Mouse (Mus musculus) limb, embryonic 14.5 days (tissue): ENCODE results near the gene Itga2b. TPM values are rescaled to one million over a fixed set of nuclear protein-coding genes. Genes with fewer than 3 reads are reported as not detected.

Source experiments
- ATAC-seq: fragments of 200-750 bp; cut with Nextera tagmentation; 2 replicates; pipeline ENCODE4 v1.8.0; 2017; ENCODE audit warnings: low read depth, moderate number of reproducible peaks, moderate TSS enrichment; ENCODE audit not compliant: low FRiP score
- DNase-seq: peaks from one replicate; pipeline ENCODE4 v3.0.0-alpha.2; 2015; ENCODE audit warnings: low spot score
- H3K27ac ChIP-seq: fragments of 300-500 bp; sonication (generic); replicated peaks from 2 replicates; pipeline ENCODE4 v1.5.1; 2014; ENCODE audit warnings: low read depth, mild to moderate bottlenecking, low read length, moderate library complexity, mixed read lengths
- H3K27me3 ChIP-seq: fragments of 300-500 bp; sonication (generic); 2 replicates; pipeline ENCODE4 v1.6.1; 2014; ENCODE audit warnings: low read length, mixed read lengths; ENCODE audit not compliant: control insufficient read depth, insufficient read depth
- H3K36me3 ChIP-seq: fragments of 300-500 bp; sonication (generic); 2 replicates; pipeline ENCODE4 v1.6.1; 2014; ENCODE audit warnings: mild to moderate bottlenecking, low read length, moderate library complexity, mixed read lengths; ENCODE audit not compliant: control insufficient read depth, insufficient read depth
- H3K4me1 ChIP-seq: fragments of 300-500 bp; sonication (generic); 2 replicates; pipeline ENCODE4 v1.6.1; 2014; ENCODE audit warnings: antibody characterized with exemption, low read length, mixed read lengths; ENCODE audit not compliant: control insufficient read depth, insufficient read depth
- H3K4me2 ChIP-seq: fragments of 300-500 bp; sonication (generic); replicated peaks from 2 replicates; pipeline ENCODE4 v1.6.1; 2014; ENCODE audit warnings: low read depth, mild to moderate bottlenecking, low read length, moderate library complexity; ENCODE audit not compliant: severe bottlenecking
- H3K4me3 ChIP-seq: fragments of 300-500 bp; sonication (generic); replicated peaks from 2 replicates; pipeline ENCODE4 v1.5.1; 2014; ENCODE audit warnings: low read length
- H3K9ac ChIP-seq: fragments of 300-500 bp; sonication (generic); 2 replicates; pipeline ENCODE4 v1.6.1; 2014; ENCODE audit warnings: mild to moderate bottlenecking, low read depth, low read length, moderate library complexity; ENCODE audit not compliant: severe bottlenecking
- H3K9me3 ChIP-seq: fragments of 300-500 bp; sonication (generic); 2 replicates; pipeline ENCODE4 v1.6.1; 2016; ENCODE audit warnings: low read length; ENCODE audit not compliant: control insufficient read depth
- POLR2A ChIP-seq: fragments of 200-500 bp; IDR thresholded peaks from 2 replicates; pipeline ENCODE4 v1.8.0; 2012; ENCODE audit warnings: inconsistent platforms, mild to moderate bottlenecking, moderate library complexity, borderline replicate concordance; ENCODE audit not compliant: insufficient read depth, insufficient read length; ENCODE audit errors: extremely low read depth
- whole genome bisulfite sequencing: fragments of 180-500 bp; shearing (Covaris S2); extraction: QIAGEN DNeasy Blood & Tissue Kit; methylation state at CpG from one replicate; pipeline ENCODE4 v1.1.7; 2014; 5-methylcytosine and 5-hydroxymethylcytosine counted together
- microRNA-seq: library from miRNA; unstranded; fragments of <30 nt; microRNA quantifications from one replicate; pipeline ENCODE4, GENCODE M21; 2016
- polyA plus RNA-seq, 2 experiments: library from polyadenylated mRNA; depleted of rRNA in 1 of 2; stranded (reverse) in 1 of 2; unstranded in 1 of 2; fragments of >200 nt; fragmentation: Nextera tagmentation in 1 of 2; extraction: Ambion mirVana in 1 of 2; gene quantifications; 2 replicates each; pipeline versions ENCODE4 v1.2.1 to v1.2.3; 2012 to 2014

The Itga2b gene
- polyA plus RNA-seq, 2 experiments, result 3.5 to 7.0 TPM

GRCm38 (mm10) chr11:102406401-102406800, 63.5 kb downstream of the Itga2b start:
- peak overlapping the region; percentile 72 for H3K9ac ChIP-seq
- peak overlapping the region; percentile 96 for H3K4me2 ChIP-seq
- H3K36me3 ChIP-seq, result peaks cover 32% of the 10 kb centered on the region
- H3K4me1 ChIP-seq, result peaks cover 8% of the 10 kb centered on the region
- peak overlapping the region; percentile 83 for H3K27ac ChIP-seq
- TF ChIP-seq POLR2A, result no peak
- peaks cover 11% of the 10 kb centered on the region; the same call in 1 of the 2 replicates for H3K27me3 ChIP-seq
- WGBS, result 9% methylated on average over 3 of the region's 3 CpGs
- peak overlapping the region; percentile 67 for H3K4me3 ChIP-seq
- H3K9me3 ChIP-seq, result no peaks in the 10 kb centered on the region
- ATAC-seq (no peak), DNase-seq (no peak)

- TF ChIP-seq POLR2A, result no peak
- Histone ChIP-seq H3K4me1 (peaks cover 8% of the 10 kb centered on the region), H3K4me2 (peak overlapping the region; percentile 96; the same call in 1 of the 2 replicates), H3K9me3 (no peaks in the 10 kb centered on the region), H3K27me3 (peaks cover 15% of the 10 kb centered on the region; the same call in 1 of the 2 replicates), H3K4me3 (peak overlapping the region; percentile 67), H3K9ac (peak overlapping the region; percentile 72), H3K27ac (no peak overlapping the region), H3K36me3 (peaks cover 32% of the 10 kb centered on the region)
- 85% methylated on average over 11 of the region's 11 CpGs for WGBS
- no peak for DNase-seq
- ATAC-seq, result no peak
These were observed 64.2 kb downstream of the Itga2b start for GRCm38 (mm10) chr11:102405544-102406285.

GRCm38 (mm10) chr11:102404161-102405010, 65.5 kb downstream of the Itga2b start:
- no peak overlapping the region for H3K4me2 ChIP-seq
- no peak overlapping the region for H3K27ac ChIP-seq
- H3K9ac ChIP-seq, result no peak overlapping the region
- WGBS, result 89% methylated on average over 18 of the region's 18 CpGs
- TF ChIP-seq POLR2A, result no peak
- DNase-seq, result no peak
- peaks cover 32% of the 10 kb centered on the region for H3K36me3 ChIP-seq
- no peak for ATAC-seq
- H3K4me3 ChIP-seq, result no peak overlapping the region
- peaks cover 12% of the 10 kb centered on the region for H3K4me1 ChIP-seq
- H3K9me3 ChIP-seq, result no peaks in the 10 kb centered on the region
- H3K27me3 ChIP-seq, result peaks cover 28% of the 10 kb centered on the region

GRCm38 (mm10) chr11:102403657-102404056, 66.3 kb downstream of the Itga2b start:
- ATAC-seq (no peak), DNase-seq (no peak)
- H3K27ac ChIP-seq, result no peak overlapping the region
- no peak overlapping the region for H3K9ac ChIP-seq
- no peak overlapping the region for H3K4me2 ChIP-seq
- no peak overlapping the region for H3K4me3 ChIP-seq
- WGBS, result 92% methylated on average over 11 of the region's 11 CpGs
- H3K4me1 ChIP-seq, result peaks cover 12% of the 10 kb centered on the region
- no peak for TF ChIP-seq POLR2A
- H3K9me3 ChIP-seq, result no peaks in the 10 kb centered on the region
- peaks cover 36% of the 10 kb centered on the region for H3K27me3 ChIP-seq
- H3K36me3 ChIP-seq, result peaks cover 32% of the 10 kb centered on the region

Small RNAs within 50 kb of the gene (microRNA-seq; reads per million reads assigned to microRNA genes)
- not detected for gene Mir6930

Other genes with a start within 250 kb of the Itga2b start
- gene Hdac5, start 240.0 kb downstream of the Itga2b start, polyA plus RNA-seq (2012; rRNA removed), result 86.2 and 149 TPM in 2 replicates
- 46.7 and 57.4 TPM in 2 replicates for gene Hdac5, start 240.0 kb downstream of the Itga2b start, polyA plus RNA-seq (2014; fragmentation: Nextera tagmentation; extraction: Ambion mirVana)
- gene BC030867, start 221.2 kb downstream of the Itga2b start, polyA plus RNA-seq (2012; rRNA removed), result 14.2 and 15.4 TPM in 2 replicates
- 11.8 and 11.9 TPM in 2 replicates for gene BC030867, start 221.2 kb downstream of the Itga2b start, polyA plus RNA-seq (2014; fragmentation: Nextera tagmentation; extraction: Ambion mirVana)
- gene Asb16, start 201.4 kb downstream of the Itga2b start, polyA plus RNA-seq (2012; rRNA removed), result 2.2 and 2.8 TPM in 2 replicates
- 0.25 and 0.48 TPM in 2 replicates for gene Asb16, start 201.4 kb downstream of the Itga2b start, polyA plus RNA-seq (2014; fragmentation: Nextera tagmentation; extraction: Ambion mirVana)
- 59.9 and 68.6 TPM in 2 replicates for gene Tmub2, start 185.2 kb downstream of the Itga2b start, polyA plus RNA-seq (2012; rRNA removed)
- 52.6 and 53.5 TPM in 2 replicates for gene Tmub2, start 185.2 kb downstream of the Itga2b start, polyA plus RNA-seq (2014; fragmentation: Nextera tagmentation; extraction: Ambion mirVana)
- gene Atxn7l3, start 173.5 kb downstream of the Itga2b start, polyA plus RNA-seq (2012; rRNA removed), result 72.1 and 84.0 TPM in 2 replicates
- gene Atxn7l3, start 173.5 kb downstream of the Itga2b start, polyA plus RNA-seq (2014; fragmentation: Nextera tagmentation; extraction: Ambion mirVana), result 21.0 and 23.1 TPM in 2 replicates
- gene Ubtf, start 150.4 kb downstream of the Itga2b start, polyA plus RNA-seq (2012; rRNA removed), result 61.0 and 81.3 TPM in 2 replicates
- gene Ubtf, start 150.4 kb downstream of the Itga2b start, polyA plus RNA-seq (2014; fragmentation: Nextera tagmentation; extraction: Ambion mirVana), result 79.7 and 89.4 TPM in 2 replicates
- 3.5 and 4.3 TPM in 2 replicates for gene Slc4a1, start 103.9 kb downstream of the Itga2b start, polyA plus RNA-seq (2012; rRNA removed)
- gene Slc4a1, start 103.9 kb downstream of the Itga2b start, polyA plus RNA-seq (2014; fragmentation: Nextera tagmentation; extraction: Ambion mirVana), result 2.8 and 6.6 TPM in 2 replicates
- gene Rundc3a, start 76.7 kb downstream of the Itga2b start, polyA plus RNA-seq (2012; rRNA removed), result 2.9 and 3.2 TPM in 2 replicates
- 1.0 and 1.1 TPM in 2 replicates for gene Rundc3a, start 76.7 kb downstream of the Itga2b start, polyA plus RNA-seq (2014; fragmentation: Nextera tagmentation; extraction: Ambion mirVana)
- gene Slc25a39, start 62.2 kb downstream of the Itga2b start, polyA plus RNA-seq (2012; rRNA removed), result 120 and 181 TPM in 2 replicates
- 179 and 195 TPM in 2 replicates for gene Slc25a39, start 62.2 kb downstream of the Itga2b start, polyA plus RNA-seq (2014; fragmentation: Nextera tagmentation; extraction: Ambion mirVana)
- gene Grn, start 39.8 kb downstream of the Itga2b start, polyA plus RNA-seq (2012; rRNA removed), result 120 and 135 TPM in 2 replicates
- gene Grn, start 39.8 kb downstream of the Itga2b start, polyA plus RNA-seq (2014; fragmentation: Nextera tagmentation; extraction: Ambion mirVana), result 118 and 133 TPM in 2 replicates
- gene Fam171a2, start 22.4 kb downstream of the Itga2b start, polyA plus RNA-seq (2012; rRNA removed), result 56.8 and 85.1 TPM in 2 replicates
- gene Fam171a2, start 22.4 kb downstream of the Itga2b start, polyA plus RNA-seq (2014; fragmentation: Nextera tagmentation; extraction: Ambion mirVana), result 8.9 and 10.0 TPM in 2 replicates
- gene Gpatch8, start 86.3 kb upstream of the Itga2b start, polyA plus RNA-seq (2012; rRNA removed), result 38.2 and 41.1 TPM in 2 replicates
- 43.0 and 54.7 TPM in 2 replicates for gene Gpatch8, start 86.3 kb upstream of the Itga2b start, polyA plus RNA-seq (2014; fragmentation: Nextera tagmentation; extraction: Ambion mirVana)
- 5.5 and 7.2 TPM in 2 replicates for gene Gm11627, start 109.3 kb upstream of the Itga2b start, polyA plus RNA-seq (2012; rRNA removed)
- 11.4 and 13.2 TPM in 2 replicates for gene Gm11627, start 109.3 kb upstream of the Itga2b start, polyA plus RNA-seq (2014; fragmentation: Nextera tagmentation; extraction: Ambion mirVana)
- gene Fzd2, start 134.3 kb upstream of the Itga2b start, polyA plus RNA-seq (2012; rRNA removed), result 163 and 258 TPM in 2 replicates
- 65.5 and 70.7 TPM in 2 replicates for gene Fzd2, start 134.3 kb upstream of the Itga2b start, polyA plus RNA-seq (2014; fragmentation: Nextera tagmentation; extraction: Ambion mirVana)
- gene Meioc, start 193.6 kb upstream of the Itga2b start, polyA plus RNA-seq (2012; rRNA removed), result 0.68 and 1.2 TPM in 2 replicates
- gene Meioc, start 193.6 kb upstream of the Itga2b start, polyA plus RNA-seq (2014; fragmentation: Nextera tagmentation; extraction: Ambion mirVana), result 0.91 and 1.00 TPM in 2 replicates
- gene Ccdc43, start 227.7 kb upstream of the Itga2b start, polyA plus RNA-seq (2012; rRNA removed), result 18.6 and 23.6 TPM in 2 replicates
- gene Ccdc43, start 227.7 kb upstream of the Itga2b start, polyA plus RNA-seq (2014; fragmentation: Nextera tagmentation; extraction: Ambion mirVana), result 36.6 and 38.1 TPM in 2 replicates